Mouse (Mus musculus): Measurements from ENCODE around the gene Isg20. TPM values are rescaled to one million over a fixed set of nuclear protein-coding genes. Genes with fewer than 3 reads are reported as not detected.
A peak's percentile ranks its signal among the peaks of the same experiment; 100 is the strongest.

Gene Isg20
- polyA plus RNA-seq, 2 experiments: 1.5 to 2.5 TPM

GRCm38 (mm10) chr7:78904175-78904574 is 9.0 kb upstream of the Isg20 start:
- H3K4me1 ChIP-seq (ENCODE audit: control insufficient read depth, insufficient read depth, low read length): no peaks in the 10 kb centered on the region
- no peaks in the 10 kb centered on the region for H3K9me3 ChIP-seq (ENCODE audit: control insufficient read depth, low read length)
- H3K4me3 ChIP-seq (replicated peaks; ENCODE audit: low read length): no peak overlapping the region
- DNase-seq (ENCODE audit: low spot score) (no peak), ATAC-seq (ENCODE audit: low FRiP score, low read depth) (no peak)
- peaks cover 31% of the 10 kb centered on the region for H3K36me3 ChIP-seq (ENCODE audit: control insufficient read depth, insufficient read depth, low read length)
- 86% methylated on average over 2 of the region's 2 CpGs for WGBS
- no peak overlapping the region for H3K9ac ChIP-seq (ENCODE audit: low read depth, low read length, severe bottlenecking)
- H3K27ac ChIP-seq (replicated peaks; ENCODE audit: low read depth, low read length): no peak overlapping the region
- no peak overlapping the region for H3K4me2 ChIP-seq (replicated peaks; ENCODE audit: low read depth, low read length, severe bottlenecking)
- H3K27me3 ChIP-seq (ENCODE audit: control insufficient read depth, insufficient read depth, low read length): no peaks in the 10 kb centered on the region
- no peak for TF ChIP-seq POLR2A (IDR thresholded peaks at IDR 0.05; ENCODE audit: borderline replicate concordance, extremely low read depth, insufficient read depth, insufficient read length)

GRCm38 (mm10) chr7:78909026-78909425 is 4.2 kb upstream of the Isg20 start:
- no peaks in the 10 kb centered on the region for H3K9me3 ChIP-seq (ENCODE audit: control insufficient read depth, low read length)
- H3K9ac ChIP-seq (ENCODE audit: low read depth, low read length, severe bottlenecking): no peak overlapping the region
- peaks cover 19% of the 10 kb centered on the region for H3K36me3 ChIP-seq (ENCODE audit: control insufficient read depth, insufficient read depth, low read length)
- 80% methylated on average over 6 of the region's 6 CpGs for WGBS
- no peak overlapping the region for H3K4me2 ChIP-seq (replicated peaks; ENCODE audit: low read depth, low read length, severe bottlenecking)
- ATAC-seq (ENCODE audit: low FRiP score, low read depth): no peak
- no peaks in the 10 kb centered on the region for H3K27me3 ChIP-seq (ENCODE audit: control insufficient read depth, insufficient read depth, low read length)
- H3K4me3 ChIP-seq (replicated peaks; ENCODE audit: low read length): no peak overlapping the region
- no peak for DNase-seq (ENCODE audit: low spot score)
- H3K27ac ChIP-seq (replicated peaks; ENCODE audit: low read depth, low read length): no peak overlapping the region
- peaks cover 6% of the 10 kb centered on the region; the same call in 1 of the 2 replicates for H3K4me1 ChIP-seq (ENCODE audit: control insufficient read depth, insufficient read depth, low read length)
- TF ChIP-seq POLR2A (IDR thresholded peaks at IDR 0.05; ENCODE audit: borderline replicate concordance, extremely low read depth, insufficient read depth, insufficient read length): no peak

GRCm38 (mm10) chr7:78910336-78911098 is 2.7 kb upstream of the Isg20 start:
- Histone ChIP-seq H3K9me3 (ENCODE audit: control insufficient read depth, low read length) (no peaks in the 10 kb centered on the region), H3K27ac (replicated peaks; ENCODE audit: low read depth, low read length) (no peak overlapping the region), H3K4me1 (ENCODE audit: control insufficient read depth, insufficient read depth, low read length) (peaks cover 8% of the 10 kb centered on the region; the same call in 1 of the 2 replicates), H3K36me3 (ENCODE audit: control insufficient read depth, insufficient read depth, low read length) (peaks cover 16% of the 10 kb centered on the region), H3K4me3 (replicated peaks; ENCODE audit: low read length) (no peak overlapping the region), H3K4me2 (replicated peaks; ENCODE audit: low read depth, low read length, severe bottlenecking) (no peak overlapping the region), H3K9ac (ENCODE audit: low read depth, low read length, severe bottlenecking) (no peak overlapping the region), H3K27me3 (ENCODE audit: control insufficient read depth, insufficient read depth, low read length) (no peaks in the 10 kb centered on the region)
- DNase-seq (ENCODE audit: low spot score): no peak
- TF ChIP-seq POLR2A (IDR thresholded peaks at IDR 0.05; ENCODE audit: borderline replicate concordance, extremely low read depth, insufficient read depth, insufficient read length): no peak
- no peak for ATAC-seq (ENCODE audit: low FRiP score, low read depth)
- 45% methylated on average over 6 of the region's 6 CpGs for WGBS

GRCm38 (mm10) chr7:78911209-78911608 is 2.0 kb upstream of the Isg20 start:
- H3K27me3 ChIP-seq (ENCODE audit: control insufficient read depth, insufficient read depth, low read length): no peaks in the 10 kb centered on the region
- TF ChIP-seq POLR2A (IDR thresholded peaks at IDR 0.05; ENCODE audit: borderline replicate concordance, extremely low read depth, insufficient read depth, insufficient read length): no peak
- no peak overlapping the region for H3K27ac ChIP-seq (replicated peaks; ENCODE audit: low read depth, low read length)
- H3K9me3 ChIP-seq (ENCODE audit: control insufficient read depth, low read length): no peaks in the 10 kb centered on the region
- peaks cover 8% of the 10 kb centered on the region; the same call in 1 of the 2 replicates for H3K4me1 ChIP-seq (ENCODE audit: control insufficient read depth, insufficient read depth, low read length)
- H3K9ac ChIP-seq (ENCODE audit: low read depth, low read length, severe bottlenecking): no peak overlapping the region
- no peak overlapping the region for H3K4me2 ChIP-seq (replicated peaks; ENCODE audit: low read depth, low read length, severe bottlenecking)
- peaks cover 12% of the 10 kb centered on the region for H3K36me3 ChIP-seq (ENCODE audit: control insufficient read depth, insufficient read depth, low read length)
- 90% methylated on average over 4 of the region's 4 CpGs for WGBS
- no peak overlapping the region for H3K4me3 ChIP-seq (replicated peaks; ENCODE audit: low read length)
- no peak for DNase-seq (ENCODE audit: low spot score)
- no peak for ATAC-seq (ENCODE audit: low FRiP score, low read depth)

- Histone ChIP-seq H3K4me1 (ENCODE audit: control insufficient read depth, insufficient read depth, low read length) (peaks cover 8% of the 10 kb centered on the region; the same call in 1 of the 2 replicates), H3K4me3 (replicated peaks; ENCODE audit: low read length) (no peak overlapping the region), H3K27ac (replicated peaks; ENCODE audit: low read depth, low read length) (no peak overlapping the region), H3K4me2 (replicated peaks; ENCODE audit: low read depth, low read length, severe bottlenecking) (peak overlapping the region; percentile 32), H3K9ac (ENCODE audit: low read depth, low read length, severe bottlenecking) (no peak overlapping the region), H3K9me3 (ENCODE audit: control insufficient read depth, low read length) (no peaks in the 10 kb centered on the region), H3K36me3 (ENCODE audit: control insufficient read depth, insufficient read depth, low read length) (peaks cover 8% of the 10 kb centered on the region; the same call in 1 of the 2 replicates), H3K27me3 (ENCODE audit: control insufficient read depth, insufficient read depth, low read length) (no peaks in the 10 kb centered on the region)
- DNase-seq (ENCODE audit: low spot score): no peak
- 27% methylated on average over 20 of the region's 20 CpGs for WGBS
- no peak for TF ChIP-seq POLR2A (IDR thresholded peaks at IDR 0.05; ENCODE audit: borderline replicate concordance, extremely low read depth, insufficient read depth, insufficient read length)
- ATAC-seq (ENCODE audit: low FRiP score, low read depth): peak; percentile 23; the same call in 1 of the 2 replicates
Measured at GRCm38 (mm10) chr7:78912253-78912973, 811 bp upstream of the Isg20 start.

Data from limb, embryonic 14.5 days (tissue).